Mouse (Mus musculus): ENCODE results near the gene Scai. TPM values are rescaled to one million over a fixed set of nuclear protein-coding genes. Genes with fewer than 3 reads are reported as not detected.

Scai gene
- total and polyA plus RNA-seq, 2 experiments from 2014 or later: 11.6 to 68.6 TPM

GRCm38 (mm10) chr2:39016581-39016980 is 174.0 kb downstream of the Scai start:
- no peak for TF ChIP-seq CTCF (IDR thresholded peaks at IDR 0.05; ENCODE audit: low read depth)
- H3K27ac ChIP-seq (ENCODE audit: low read depth, low read length): no peak overlapping the region
- no peaks in the 10 kb centered on the region for H3K27me3 ChIP-seq (ENCODE audit: insufficient read depth, low read length)
- no peaks in the 10 kb centered on the region for H3K9me3 ChIP-seq (ENCODE audit: low read length)
- DNase-seq (no peak), ATAC-seq (no peak)
- H3K36me3 ChIP-seq (ENCODE audit: insufficient read depth): peaks cover 82% of the 10 kb centered on the region
- 79% methylated on average over 3 of the region's 3 CpGs for WGBS
- no peak overlapping the region for H3K4me2 ChIP-seq (ENCODE audit: low read depth)
- H3K4me3 ChIP-seq (ENCODE audit: low read depth, low read length): no peak overlapping the region
- H3K9ac ChIP-seq: no peak overlapping the region
- H3K4me1 ChIP-seq (ENCODE audit: insufficient read depth): no peaks in the 10 kb centered on the region

Other genes starting within 250 kb of the Scai start
- gene Wdr38, start 193.3 kb downstream of the Scai start, total RNA-seq (2014; rRNA removed): 0.43 and 1.4 TPM in 2 replicates
- gene Wdr38, start 193.3 kb downstream of the Scai start, polyA plus RNA-seq (2015; fragmentation: Nextera tagmentation; extraction: Ambion mirVana): 0.38 and 0.64 TPM in 2 replicates
- 80.0 and 92.4 TPM in 2 replicates for gene Arpc5l, start 185.4 kb downstream of the Scai start, total RNA-seq (2014; rRNA removed)
- gene Arpc5l, start 185.4 kb downstream of the Scai start, polyA plus RNA-seq (2015; fragmentation: Nextera tagmentation; extraction: Ambion mirVana): 167 and 170 TPM in 2 replicates
- gene Rpl35, start 185.1 kb downstream of the Scai start, total RNA-seq (2014; rRNA removed): 128 and 358 TPM in 2 replicates
- 660 and 891 TPM in 2 replicates for gene Rpl35, start 185.1 kb downstream of the Scai start, polyA plus RNA-seq (2015; fragmentation: Nextera tagmentation; extraction: Ambion mirVana)
- 28.3 and 36.2 TPM in 2 replicates for gene Golga1, start 125.2 kb downstream of the Scai start, total RNA-seq (2014; rRNA removed)
- gene Golga1, start 125.2 kb downstream of the Scai start, polyA plus RNA-seq (2015; fragmentation: Nextera tagmentation; extraction: Ambion mirVana): 19.6 and 23.9 TPM in 2 replicates
- 47.6 and 57.2 TPM in 2 replicates for gene Ppp6c, start 35.7 kb upstream of the Scai start, total RNA-seq (2014; rRNA removed)
- 51.1 and 54.5 TPM in 2 replicates for gene Ppp6c, start 35.7 kb upstream of the Scai start, polyA plus RNA-seq (2015; fragmentation: Nextera tagmentation; extraction: Ambion mirVana)

Data from forebrain, postnatal 0 days (tissue).